Mouse (Mus musculus) hindbrain, embryonic 12.5 days (tissue): ENCODE measurements around the gene Rngtt. TPM values are rescaled to one million over a fixed set of nuclear protein-coding genes. Genes with fewer than 3 reads are reported as not detected.

Experiments
- ATAC-seq: fragments of 200-750 bp; cut with Nextera tagmentation; 2 replicates; pipeline ENCODE4 v1.8.0; 2017; ENCODE audit warnings: moderate TSS enrichment; ENCODE audit not compliant: low FRiP score
- H3K27ac ChIP-seq: fragments of 300-500 bp; sonication (generic); 2 replicates; pipeline ENCODE4 v1.5.1; 2016; ENCODE audit warnings: mild to moderate bottlenecking
- H3K27me3 ChIP-seq: fragments of 300-500 bp; sonication (generic); 2 replicates; pipeline ENCODE4 v1.6.1; 2016; ENCODE audit warnings: mild to moderate bottlenecking
- H3K36me3 ChIP-seq: fragments of 300-500 bp; sonication (generic); 2 replicates; pipeline ENCODE4 v1.6.1; 2016; ENCODE audit warnings: mild to moderate bottlenecking
- H3K4me1 ChIP-seq: fragments of 300-500 bp; sonication (generic); 2 replicates; pipeline ENCODE4 v1.6.1; 2016
- H3K4me2 ChIP-seq: fragments of 300-500 bp; sonication (generic); replicated peaks from 2 replicates; pipeline ENCODE4 v1.6.1; 2016; ENCODE audit warnings: mild to moderate bottlenecking
- H3K4me3 ChIP-seq: fragments of 300-500 bp; sonication (generic); 2 replicates; pipeline ENCODE4 v1.5.1; 2016; ENCODE audit warnings: mild to moderate bottlenecking
- H3K9ac ChIP-seq: fragments of 300-500 bp; sonication (generic); 2 replicates; pipeline ENCODE4 v1.6.1; 2016; ENCODE audit warnings: mild to moderate bottlenecking, moderate library complexity
- H3K9me3 ChIP-seq: fragments of 300-500 bp; sonication (generic); replicated peaks from 2 replicates; pipeline ENCODE4 v1.6.1; 2016; ENCODE audit warnings: mild to moderate bottlenecking
- WGBS: fragments of 180-500 bp; shearing (Covaris S2); methylation state at CpG from one replicate; pipeline ENCODE4 v1.1.7; 2016; 5-methylcytosine and 5-hydroxymethylcytosine counted together
- polyA plus RNA-seq: library from polyadenylated mRNA; unstranded; fragments of >200 nt; fragmentation: Nextera tagmentation; extraction: Ambion mirVana; gene quantifications from 2 replicates; pipeline ENCODE4 v1.2.1, GENCODE M21; 2016

Gene Rngtt
- polyA plus RNA-seq: 31.3 and 34.6 TPM in 2 replicates

- H3K9ac ChIP-seq: peak within 1 kb of the TSS; percentile 84
- no peaks in the 10 kb centered on the region for H3K36me3 ChIP-seq
- 5% methylated on average over 60 of the region's 60 CpGs for WGBS
- peak within 1 kb of the TSS; percentile 62 for H3K27ac ChIP-seq
- ATAC-seq: peak; percentile 96
- peaks cover 13% of the 10 kb centered on the region for H3K4me1 ChIP-seq
- H3K4me3 ChIP-seq: peak within 1 kb of the TSS; percentile 91
- peak within 1 kb of the TSS; percentile 75 for H3K4me2 ChIP-seq
- no peaks in the 10 kb centered on the region for H3K9me3 ChIP-seq
- H3K27me3 ChIP-seq: no peaks in the 10 kb centered on the region
Observed at GRCm38 (mm10) chr4:33309764-33310757, at the start of gene Rngtt. Gene Rngtt, plus strand, starts transcription at chr4:33310311.

- no peaks in the 10 kb centered on the region for H3K36me3 ChIP-seq
- H3K4me2 ChIP-seq: no peak overlapping the region
- H3K9ac ChIP-seq: no peak overlapping the region
- no peak overlapping the region for H3K4me3 ChIP-seq
- H3K27me3 ChIP-seq: no peaks in the 10 kb centered on the region
- no peaks in the 10 kb centered on the region; the same call in 1 of the 2 replicates for H3K9me3 ChIP-seq
- no peak for ATAC-seq
- H3K27ac ChIP-seq: no peak overlapping the region
- no peaks in the 10 kb centered on the region for H3K4me1 ChIP-seq
Observed at GRCm38 (mm10) chr4:33260311-33260710, 49.8 kb upstream of the Rngtt start.

GRCm38 (mm10) chr4:33261311-33261753 lies 48.8 kb upstream of the Rngtt start:
- H3K4me3 ChIP-seq: no peak overlapping the region
- H3K36me3 ChIP-seq: no peaks in the 10 kb centered on the region
- no peaks in the 10 kb centered on the region; the same call in 1 of the 2 replicates for H3K9me3 ChIP-seq
- no peaks in the 10 kb centered on the region for H3K4me1 ChIP-seq
- no peak overlapping the region for H3K4me2 ChIP-seq
- H3K9ac ChIP-seq: no peak overlapping the region
- no peaks in the 10 kb centered on the region for H3K27me3 ChIP-seq
- no peak overlapping the region for H3K27ac ChIP-seq
- WGBS: 68% methylated on average over 7 of the region's 7 CpGs
- ATAC-seq: no peak

GRCm38 (mm10) chr4:33262897-33263296 lies 47.2 kb upstream of the Rngtt start:
- H3K27ac ChIP-seq: no peak overlapping the region
- H3K9me3 ChIP-seq: no peaks in the 10 kb centered on the region; the same call in 1 of the 2 replicates
- H3K36me3 ChIP-seq: no peaks in the 10 kb centered on the region
- no peaks in the 10 kb centered on the region for H3K27me3 ChIP-seq
- no peaks in the 10 kb centered on the region for H3K4me1 ChIP-seq
- ATAC-seq: no peak
- H3K4me3 ChIP-seq: no peak overlapping the region
- H3K9ac ChIP-seq: no peak overlapping the region
- WGBS: 83% methylated on average over 1 of the region's 1 CpGs
- no peak overlapping the region for H3K4me2 ChIP-seq

GRCm38 (mm10) chr4:33264979-33265726 lies 45.0 kb upstream of the Rngtt start:
- Histone ChIP-seq H3K4me2 (no peak overlapping the region), H3K4me1 (no peaks in the 10 kb centered on the region), H3K36me3 (no peaks in the 10 kb centered on the region), H3K27me3 (no peaks in the 10 kb centered on the region), H3K9me3 (no peaks in the 10 kb centered on the region; the same call in 1 of the 2 replicates), H3K4me3 (no peak overlapping the region), H3K27ac (no peak overlapping the region), H3K9ac (no peak overlapping the region)
- ATAC-seq: no peak
- WGBS: 88% methylated on average over 11 of the region's 11 CpGs

- H3K9ac ChIP-seq: no peak overlapping the region
- H3K4me3 ChIP-seq: no peak overlapping the region
- no peaks in the 10 kb centered on the region for H3K4me1 ChIP-seq
- no peak for ATAC-seq
- 82% methylated on average over 11 of the region's 11 CpGs for WGBS
- H3K4me2 ChIP-seq: no peak overlapping the region
- H3K27ac ChIP-seq: no peak overlapping the region
- H3K36me3 ChIP-seq: no peaks in the 10 kb centered on the region
- no peaks in the 10 kb centered on the region for H3K27me3 ChIP-seq
- no peaks in the 10 kb centered on the region for H3K9me3 ChIP-seq
Observed at GRCm38 (mm10) chr4:33270386-33271314, 39.5 kb upstream of the Rngtt start.

- Histone ChIP-seq H3K4me1 (no peaks in the 10 kb centered on the region), H3K27ac (no peak overlapping the region), H3K27me3 (no peaks in the 10 kb centered on the region), H3K9me3 (no peaks in the 10 kb centered on the region), H3K9ac (no peak overlapping the region), H3K4me2 (no peak overlapping the region), H3K36me3 (no peaks in the 10 kb centered on the region), H3K4me3 (no peak overlapping the region)
- no peak for ATAC-seq
- WGBS: 88% methylated on average over 3 of the region's 3 CpGs
Observed at GRCm38 (mm10) chr4:33273437-33273836, 36.7 kb upstream of the Rngtt start.

- Histone ChIP-seq H3K4me1 (no peaks in the 10 kb centered on the region), H3K27me3 (no peaks in the 10 kb centered on the region)
Observed at GRCm38 (mm10) chr4:33281891-33282685, 28.0 kb upstream of the Rngtt start.

GRCm38 (mm10) chr4:33284083-33284880 lies 25.8 kb upstream of the Rngtt start:
- Histone ChIP-seq H3K4me3 (no peak overlapping the region), H3K4me2 (no peak overlapping the region), H3K27ac (no peak overlapping the region), H3K36me3 (no peaks in the 10 kb centered on the region), H3K9me3 (no peaks in the 10 kb centered on the region), H3K9ac (no peak overlapping the region), H3K4me1 (no peaks in the 10 kb centered on the region), H3K27me3 (no peaks in the 10 kb centered on the region)
- WGBS: 83% methylated on average over 5 of the region's 5 CpGs
- ATAC-seq: no peak

More at GRCm38 (mm10) chr4:33281891-33282685, 28.0 kb upstream of the Rngtt start:
- Histone ChIP-seq H3K4me3 (no peak overlapping the region), H3K27ac (no peak overlapping the region), H3K9me3 (no peaks in the 10 kb centered on the region), H3K9ac (no peak overlapping the region), H3K36me3 (no peaks in the 10 kb centered on the region), H3K4me2 (no peak overlapping the region)
- WGBS: 83% methylated on average over 3 of the region's 3 CpGs
- no peak for ATAC-seq

- Histone ChIP-seq H3K36me3 (no peaks in the 10 kb centered on the region), H3K27ac (no peak overlapping the region), H3K9ac (no peak overlapping the region), H3K27me3 (no peaks in the 10 kb centered on the region), H3K4me2 (no peak overlapping the region), H3K9me3 (no peaks in the 10 kb centered on the region), H3K4me1 (no peaks in the 10 kb centered on the region), H3K4me3 (no peak overlapping the region)
- WGBS: 86% methylated on average over 8 of the region's 8 CpGs
- ATAC-seq: no peak
Observed at GRCm38 (mm10) chr4:33285448-33285847, 24.7 kb upstream of the Rngtt start.
